In genomic region chr11:12331997-12332396, GRCm38 (mm10) we compare ENCODE assay signal across 8 mouse cellular contexts.
DNase-seq lines count a peak whose midpoint lies in the region; ATAC-seq lines count a peak whose summit lies in the region.

No protein-coding gene starts in this region.

- H3K4me1 ChIP-seq in midbrain, embryonic 11.5 days (ENCODE audit: control insufficient read depth, insufficient read depth, low read length): no peaks in the 10 kb centered on the region
- H3K4me1 ChIP-seq in midbrain, embryonic 10.5 days: no peaks in the 10 kb centered on the region
- H3K4me1 ChIP-seq in heart, embryonic 10.5 days: peaks cover 5% of the 10 kb centered on the region; the same call in 1 of the 2 replicates
- H3K4me1 ChIP-seq in stomach, embryonic 15.5 days: peaks cover 5% of the 10 kb centered on the region; the same call in 1 of the 2 replicates

- WGBS in midbrain, embryonic 11.5 days: 85% methylated on average over 2 of the region's 2 CpGs
- 91% methylated on average over 2 of the region's 2 CpGs for WGBS in midbrain, embryonic 10.5 days
- 45% methylated on average over 2 of the region's 2 CpGs for WGBS in heart, embryonic 10.5 days
- 24% methylated on average over 2 of the region's 2 CpGs for WGBS in stomach, embryonic 15.5 days

- H3K27ac ChIP-seq in midbrain, embryonic 11.5 days (ENCODE audit: low read depth, low read length): no peak overlapping the region
- H3K27ac ChIP-seq in midbrain, embryonic 10.5 days (replicated peaks): no peak overlapping the region
- H3K27ac ChIP-seq in heart, embryonic 10.5 days: 0 out of 2 replicates have a peak overlapping the region, but pooled peaks have one; percentile 38
- peak overlapping the region; percentile 81 for H3K27ac ChIP-seq in stomach, embryonic 15.5 days

- H3K4me3 ChIP-seq in midbrain, embryonic 11.5 days (ENCODE audit: low read depth, low read length): no peak overlapping the region
- no peak overlapping the region for H3K4me3 ChIP-seq in midbrain, embryonic 10.5 days
- no peak overlapping the region for H3K4me3 ChIP-seq in heart, embryonic 10.5 days
- H3K4me3 ChIP-seq in stomach, embryonic 15.5 days (replicated peaks): no peak overlapping the region

- H3K4me2 ChIP-seq in midbrain, embryonic 11.5 days: no peak overlapping the region
- no peak overlapping the region for H3K4me2 ChIP-seq in stomach, embryonic 15.5 days

- H3K9me3 ChIP-seq in midbrain, embryonic 11.5 days (ENCODE audit: control insufficient read depth, low read length): no peaks in the 10 kb centered on the region
- no peaks in the 10 kb centered on the region for H3K9me3 ChIP-seq in midbrain, embryonic 10.5 days (replicated peaks)
- H3K9me3 ChIP-seq in heart, embryonic 10.5 days: no peaks in the 10 kb centered on the region
- no peaks in the 10 kb centered on the region for H3K9me3 ChIP-seq in stomach, embryonic 15.5 days

- H3K9ac ChIP-seq in midbrain, embryonic 11.5 days (ENCODE audit: low read length): no peak overlapping the region
- no peak overlapping the region for H3K9ac ChIP-seq in stomach, embryonic 15.5 days

- peak; percentile 85 for DNase-seq in midbrain, embryonic 11.5 days (ENCODE audit: low spot score, missing footprints)
- no peak for DNase-seq in midbrain, embryonic 10.5 days (ENCODE audit: low spot score)
- DNase-seq in heart, embryonic 10.5 days (ENCODE audit: low spot score): peak; percentile 74
- peak; percentile 89 for DNase-seq in kidney, postnatal 10 days
- peak; percentile 69 for DNase-seq in lung, postnatal 10 days
- DNase-seq in cerebellum, adult 9-10 months: no peak

- H3K27me3 ChIP-seq in midbrain, embryonic 11.5 days (ENCODE audit: control insufficient read depth, insufficient read depth, low read length): no peaks in the 10 kb centered on the region
- no peaks in the 10 kb centered on the region for H3K27me3 ChIP-seq in midbrain, embryonic 10.5 days (ENCODE audit: low read depth, poor library complexity, severe bottlenecking)
- H3K27me3 ChIP-seq in heart, embryonic 10.5 days (ENCODE audit: insufficient read depth, poor library complexity, severe bottlenecking): no peaks in the 10 kb centered on the region
- no peaks in the 10 kb centered on the region for H3K27me3 ChIP-seq in stomach, embryonic 15.5 days (replicated peaks)

- ATAC-seq in midbrain, embryonic 11.5 days (ENCODE audit: low FRiP score): no peak
- ATAC-seq in stomach, embryonic 15.5 days (ENCODE audit: insufficient read depth, low FRiP score, low read depth): peak; percentile 66; the same call in 1 of the 2 replicates
- ATAC-seq in megakaryocyte progenitor cell, adult 5-6 weeks (replicated peaks; ENCODE audit: poor library complexity): no peak

- H3K36me3 ChIP-seq in midbrain, embryonic 11.5 days (ENCODE audit: control insufficient read depth, insufficient read depth, low read length): no peaks in the 10 kb centered on the region
- H3K36me3 ChIP-seq in midbrain, embryonic 10.5 days: no peaks in the 10 kb centered on the region
- H3K36me3 ChIP-seq in heart, embryonic 10.5 days: no peaks in the 10 kb centered on the region
- no peaks in the 10 kb centered on the region for H3K36me3 ChIP-seq in stomach, embryonic 15.5 days

Comparison
In these comparisons a context has a peak if more than half of its experiments do, and no peak if none do; other contexts are left out.
1. DNase-seq: peak in midbrain, embryonic 11.5 days (single experiment), heart, embryonic 10.5 days (single experiment), kidney, postnatal 10 days (single experiment) and lung, postnatal 10 days (single experiment); none in midbrain, embryonic 10.5 days (single experiment) and cerebellum, adult 9-10 months (single experiment).
2. H3K27ac ChIP-seq: peak in heart, embryonic 10.5 days (single experiment) and stomach, embryonic 15.5 days (single experiment); none in midbrain, embryonic 11.5 days (single experiment) and midbrain, embryonic 10.5 days (single experiment).